Mouse (Mus musculus) bone marrow macrophage, adult 2 months (primary cell): ENCODE results near the gene Gm11168.
"Not testable (repeated sequence)": the region's sequence is repeated elsewhere in the genome, so short reads cannot be mapped to it uniquely, and the experiment has no call there.

Source experiments
- CTCF ChIP-seq: IDR thresholded peaks from 2 replicates; pipeline ENCODE4 v1.5.1; 2012; ENCODE audit warnings: low read depth, mild to moderate bottlenecking, low read length, moderate library complexity
- POLR2A ChIP-seq: IDR thresholded peaks from 2 replicates; pipeline ENCODE4 v1.6.1; 2012; ENCODE audit warnings: mild to moderate bottlenecking, low read depth, low read length, borderline replicate concordance

GRCm38 (mm10) chr9:3001006-3001405, 2.1 kb upstream of the Gm11168 start:
- TF ChIP-seq POLR2A, CTCF: not testable (repeated sequence)
